Mouse (Mus musculus) adrenal gland, postnatal 4 days (tissue): ENCODE results near the gene Zfp663. TPM values are rescaled to one million over a fixed set of nuclear protein-coding genes. Genes with fewer than 3 reads are reported as not detected.

Experiments used
- DNase-seq, 2 experiments: peaks; one replicate each; pipeline ENCODE4 v3.0.0; 2021 to 2022; ENCODE audit warnings: low spot score in 2 of 2, mixed read lengths in 2 of 2
- long read RNA-seq, 2 experiments: library from polyadenylated mRNA; stranded (forward); transcript quantifications; one replicate each; pipeline ENCODE4 v2.0.0; 2021
- total RNA-seq, 2 experiments: library from RNA; stranded (reverse); gene quantifications; 2 replicates each; pipeline ENCODE4 v1.2.3; 2021

The Zfp663 gene
- under 1 TPM in 1 of 2 experiments, not detected in 1; 0.34 TPM for total RNA-seq
- long read RNA-seq, experiment 1: 0 reads
- long read RNA-seq, experiment 2: 0 reads

DNA sequence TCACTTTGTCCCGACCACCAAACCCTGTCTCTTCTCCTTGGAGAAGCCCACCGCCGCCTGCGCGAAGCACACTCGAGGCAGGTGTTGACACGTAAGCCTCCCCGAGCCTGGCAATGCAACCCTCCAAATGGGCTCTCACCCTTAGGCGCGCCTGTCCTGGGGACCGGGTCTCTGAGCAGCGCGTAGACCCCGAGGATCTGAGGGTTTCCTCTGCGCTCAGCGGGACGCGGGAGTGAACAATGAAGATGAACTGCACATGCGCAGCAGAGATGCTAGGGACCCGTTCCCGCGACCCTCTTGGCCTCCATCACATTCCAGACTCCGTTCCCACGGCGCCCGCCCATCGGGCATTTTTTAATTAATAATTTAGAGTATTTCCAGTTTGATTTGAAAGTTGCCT, at the start of gene Zfp663:
Gene Zfp663, minus strand, starts transcription at position 234 of the 400 bp plus-strand sequence.
- DNase-seq: no peak

DNA sequence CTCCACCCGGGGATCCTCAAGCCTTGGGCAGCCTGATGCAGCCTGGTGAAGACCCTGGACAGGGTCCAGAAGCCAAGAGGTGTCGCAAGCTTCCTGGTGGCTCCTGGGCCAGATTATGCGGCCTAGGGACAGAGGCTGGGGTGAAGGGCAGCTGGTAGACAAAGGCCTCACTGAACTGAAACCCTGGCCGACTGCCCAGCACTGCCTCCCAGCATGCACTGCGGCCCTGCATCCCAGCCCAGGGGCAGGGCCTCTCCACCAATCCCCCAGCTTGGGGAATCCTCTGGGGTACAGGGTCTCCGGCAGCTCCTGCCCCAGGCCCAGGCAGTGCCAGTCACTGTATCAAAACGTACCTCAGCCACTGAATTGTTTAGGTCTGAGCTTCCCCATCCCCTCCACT, 48.8 kb upstream of the Zfp663 start:
- DNase-seq: peak; percentile 25 to 36

- DNase-seq: no peak
Observed at GRCm38 (mm10) chr2:165415795-165416194, 47.3 kb upstream of the Zfp663 start.

DNA sequence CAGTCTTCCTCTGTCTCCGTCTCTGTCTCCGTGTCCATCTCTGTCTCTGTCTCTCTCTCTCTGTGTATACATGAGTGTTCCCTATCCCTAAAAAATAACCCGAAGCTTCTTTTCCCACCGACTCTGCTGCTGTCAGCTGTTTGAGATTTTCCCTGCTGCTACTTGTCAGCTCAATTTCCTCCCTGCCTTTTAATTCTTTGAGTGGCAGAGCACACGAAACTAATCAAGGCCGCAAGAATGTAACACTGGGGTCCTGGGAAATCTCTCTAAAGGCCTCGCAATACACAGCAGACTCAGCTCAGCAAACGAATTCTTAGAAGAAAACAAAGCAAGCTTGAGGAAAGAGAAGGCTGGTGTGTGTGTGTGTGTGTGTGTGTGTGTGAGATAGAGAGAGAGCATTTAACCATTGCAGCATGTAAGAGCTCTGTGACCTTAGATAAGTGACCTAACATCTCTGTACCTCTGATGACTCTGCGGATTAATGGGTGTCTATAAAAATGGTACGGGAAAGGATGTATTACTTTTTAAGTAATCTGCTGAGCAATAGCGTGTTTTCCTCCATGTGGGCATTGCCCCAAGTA, 46.7 kb upstream of the Zfp663 start:
- no peak for DNase-seq

GRCm38 (mm10) chr2:165414321-165414720, 45.8 kb upstream of the Zfp663 start:
- no peak for DNase-seq

- DNase-seq: no peak
Observed at GRCm38 (mm10) chr2:165413884-165414283, 45.4 kb upstream of the Zfp663 start.

DNA sequence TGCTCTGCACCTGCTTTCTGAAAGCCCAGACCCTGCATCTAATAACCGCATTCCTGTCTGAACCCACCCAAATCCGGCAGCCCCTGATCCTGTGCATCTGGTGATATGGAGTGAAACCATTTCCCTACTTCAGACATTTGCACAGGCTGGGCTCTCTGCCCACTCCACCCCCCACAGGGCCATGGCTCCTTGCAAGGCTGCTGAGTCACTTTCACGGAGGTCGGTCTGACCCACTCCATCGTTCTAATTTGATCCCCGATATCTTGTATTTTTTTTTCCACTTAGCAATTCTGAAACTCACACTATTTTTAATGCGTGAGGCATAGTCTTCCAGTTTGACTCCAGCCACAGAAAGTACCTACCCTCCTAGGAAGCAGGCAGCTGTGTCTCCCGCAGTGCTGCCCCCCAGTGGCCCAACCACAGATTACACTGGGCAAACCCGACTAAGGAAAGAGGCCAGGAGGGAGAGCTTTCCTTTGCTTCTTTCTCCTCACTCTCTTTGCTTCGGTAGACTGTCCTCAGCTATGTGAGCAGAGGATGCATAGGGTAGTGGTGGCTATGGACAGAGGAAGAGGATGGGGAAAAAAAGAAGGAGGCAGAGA, 39.3 kb upstream of the Zfp663 start:
- peak; percentile 54 to 59 for DNase-seq

GRCm38 (mm10) chr2:165405351-165405750, 36.8 kb upstream of the Zfp663 start:
- peak in 1 of 2 experiments; percentile 19 for DNase-seq

- no peak for DNase-seq
Observed at GRCm38 (mm10) chr2:165404951-165405350, 36.4 kb upstream of the Zfp663 start.

DNA sequence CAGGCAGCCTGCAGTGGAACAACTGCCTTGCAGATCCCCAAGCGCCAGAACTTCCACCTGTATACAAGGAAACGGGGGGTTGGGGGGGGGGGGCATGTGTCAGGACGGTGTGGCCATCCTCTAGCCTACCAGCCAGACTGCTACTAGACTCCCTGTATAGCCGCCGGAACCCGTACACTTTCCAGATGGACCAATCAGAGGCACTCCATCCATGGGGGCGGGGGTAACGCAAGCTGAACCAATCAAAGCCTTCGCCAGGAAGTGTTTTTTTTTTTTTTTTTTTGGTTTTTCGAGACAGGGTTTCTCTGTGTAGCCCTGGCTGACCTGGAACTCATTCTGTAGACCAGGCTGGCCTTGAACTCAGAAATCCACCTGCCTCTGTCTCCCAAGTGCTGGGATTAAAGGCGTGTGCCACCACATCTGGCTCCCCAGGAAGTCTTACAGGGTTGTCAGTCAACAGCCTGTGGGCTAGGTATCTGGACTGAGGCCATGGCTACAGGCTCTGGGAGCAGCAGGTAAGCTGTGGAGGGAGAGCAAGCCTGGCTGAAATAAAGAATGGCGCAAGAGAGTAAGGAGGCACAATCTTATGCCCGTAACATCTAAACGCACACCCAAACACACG, 29.7 kb upstream of the Zfp663 start:
- DNase-seq: no peak

DNA sequence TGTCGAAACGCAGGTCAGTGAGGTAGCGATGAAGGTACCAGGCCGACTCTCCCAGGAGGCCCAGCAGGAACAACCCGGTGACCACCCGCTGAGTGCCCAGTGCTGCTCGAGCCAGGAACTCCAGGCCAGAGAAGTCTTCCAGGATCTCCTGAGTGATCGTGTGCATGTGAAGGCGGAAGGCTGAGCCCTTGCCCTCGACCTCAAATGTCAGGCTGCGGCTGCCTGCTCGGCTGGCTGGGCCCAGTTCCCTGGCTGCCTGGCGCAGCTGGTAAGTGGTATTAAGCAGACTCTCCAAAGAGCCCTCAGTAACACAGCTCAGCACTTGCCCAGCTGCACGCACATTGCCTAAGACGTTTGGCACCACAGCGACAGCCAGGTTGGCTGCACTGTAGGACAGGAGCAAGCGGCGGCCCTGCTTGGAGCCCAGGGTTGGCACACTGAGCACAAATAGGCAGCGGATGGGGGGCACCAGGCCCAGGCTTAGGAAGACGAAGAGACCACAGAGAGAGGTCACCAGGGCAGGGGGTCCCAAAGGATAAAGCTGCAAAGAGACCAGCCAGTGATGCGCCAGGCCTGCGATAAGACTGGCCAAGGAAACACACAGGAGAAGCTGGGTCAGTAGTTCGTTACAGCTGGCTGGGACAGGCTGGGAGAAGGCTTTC, 29.1 kb upstream of the Zfp663 start:
- no peak for DNase-seq

- no peak for DNase-seq
Observed at GRCm38 (mm10) chr2:165396831-165397501, 28.4 kb upstream of the Zfp663 start.

DNA sequence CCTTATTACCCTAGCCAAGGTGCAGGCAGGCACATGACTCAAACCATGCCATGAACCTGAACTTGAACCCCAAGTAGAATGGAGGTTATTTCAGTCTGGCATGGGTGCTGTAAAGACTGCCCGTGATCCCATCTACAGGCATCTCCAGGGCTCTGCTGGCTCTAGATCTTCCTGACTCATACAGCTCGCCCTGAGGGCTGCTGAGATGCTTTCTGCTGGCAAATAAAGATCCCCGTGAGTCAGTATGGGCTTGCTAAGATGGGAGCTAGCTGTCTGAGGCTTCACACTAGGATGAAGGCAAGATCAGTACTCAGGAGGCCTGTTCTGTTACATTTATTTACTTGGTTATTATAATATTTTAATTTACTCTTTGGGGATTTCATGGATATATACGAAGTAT, 23.6 kb upstream of the Zfp663 start:
- DNase-seq: no peak

DNA sequence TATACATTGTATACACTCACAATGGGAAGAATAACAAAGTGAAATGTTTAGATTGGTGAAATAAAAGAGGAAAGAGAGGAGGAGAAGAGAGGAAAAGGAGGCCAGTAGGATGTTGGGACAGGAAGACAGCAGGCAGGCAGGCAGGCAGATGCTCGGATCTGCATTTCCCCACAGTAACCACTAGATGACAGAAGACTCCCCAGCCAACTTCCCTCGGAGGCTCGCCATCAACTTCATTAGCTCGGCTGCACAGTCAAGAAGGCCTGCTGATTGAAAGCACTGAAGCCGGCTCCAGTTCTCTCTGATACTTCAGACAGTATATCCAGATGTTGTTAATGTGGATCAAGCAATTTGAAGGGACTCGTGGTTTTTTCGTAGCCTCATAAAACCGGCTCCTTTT, 23.0 kb upstream of the Zfp663 start:
- no peak for DNase-seq

DNA sequence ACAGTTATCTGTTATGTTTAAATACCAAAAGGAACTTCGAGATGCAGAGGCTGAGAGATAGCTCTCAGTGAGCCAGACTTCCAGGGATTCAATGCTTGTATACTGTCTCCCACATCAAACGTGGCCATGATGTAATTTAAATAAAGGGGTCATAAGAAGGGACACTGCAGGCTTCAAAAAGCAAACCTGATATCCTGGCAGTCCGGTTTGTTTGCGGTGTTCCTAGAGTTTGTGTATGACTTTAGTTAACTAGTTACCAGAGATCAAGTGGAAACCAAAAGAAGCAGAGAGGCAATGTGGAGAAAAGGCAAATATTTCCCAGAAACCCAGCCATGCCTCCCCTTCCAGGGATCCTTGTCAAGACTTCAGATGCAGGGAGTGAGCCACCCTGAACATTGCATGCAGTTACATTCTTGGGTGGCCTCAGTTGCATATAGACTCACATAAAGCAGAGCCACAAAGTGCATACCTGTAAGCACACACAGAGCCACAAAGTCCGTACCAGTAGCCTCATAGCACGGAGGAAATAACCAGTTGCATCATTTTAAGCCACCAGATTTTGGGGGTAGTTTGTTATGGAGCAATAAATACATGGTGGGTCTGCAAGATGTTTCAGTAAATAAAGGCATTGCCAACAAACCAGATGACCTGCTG, 20.9 kb upstream of the Zfp663 start:
- no peak for DNase-seq

GRCm38 (mm10) chr2:165387844-165388495, 19.4 kb upstream of the Zfp663 start, which contains the start of gene Zfp334:
Gene Zfp334 (minus strand): TSS chr2:165388259.
- peak; percentile 74 to 90 for DNase-seq

DNA sequence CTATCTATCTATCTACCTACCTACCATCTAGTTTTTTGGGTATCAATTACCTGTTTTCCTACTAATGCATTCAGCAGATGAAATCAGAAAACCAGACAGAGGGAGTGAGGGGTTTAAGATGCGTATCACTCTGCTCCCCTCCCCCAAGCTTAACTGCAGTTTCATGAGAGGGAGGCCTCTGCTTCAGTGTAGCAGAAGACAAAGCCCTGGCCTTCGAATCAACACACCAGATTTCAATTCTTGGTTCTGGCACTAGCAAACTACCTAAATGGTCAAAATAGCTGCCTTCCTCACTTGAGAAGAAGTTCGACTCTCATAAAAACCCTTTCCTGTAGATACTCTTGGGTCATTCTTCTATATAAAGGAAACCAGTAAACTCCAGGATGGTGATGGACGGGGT, 18.8 kb upstream of the Zfp663 start:
- no peak for DNase-seq

DNA sequence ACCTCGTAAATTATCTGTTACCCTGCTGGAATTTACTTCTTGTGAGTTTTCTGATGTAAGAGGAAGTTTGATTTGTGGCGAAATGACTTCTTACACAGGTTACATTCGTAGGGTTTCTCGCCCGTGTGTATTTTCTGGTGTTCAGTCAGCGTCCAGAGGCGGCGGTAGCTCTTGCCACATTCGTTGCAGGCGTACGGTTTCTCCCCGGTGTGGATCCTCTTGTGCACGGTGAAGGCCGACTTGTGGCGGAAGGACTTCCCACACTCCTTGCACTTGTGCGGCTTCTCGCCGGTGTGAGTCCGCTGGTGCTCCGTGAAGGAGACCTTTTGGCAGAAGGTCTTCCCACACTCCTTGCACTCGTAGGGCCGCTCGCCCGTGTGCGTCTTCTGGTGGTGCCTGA, 11.5 kb upstream of the Zfp663 start:
- DNase-seq: no peak

DNA sequence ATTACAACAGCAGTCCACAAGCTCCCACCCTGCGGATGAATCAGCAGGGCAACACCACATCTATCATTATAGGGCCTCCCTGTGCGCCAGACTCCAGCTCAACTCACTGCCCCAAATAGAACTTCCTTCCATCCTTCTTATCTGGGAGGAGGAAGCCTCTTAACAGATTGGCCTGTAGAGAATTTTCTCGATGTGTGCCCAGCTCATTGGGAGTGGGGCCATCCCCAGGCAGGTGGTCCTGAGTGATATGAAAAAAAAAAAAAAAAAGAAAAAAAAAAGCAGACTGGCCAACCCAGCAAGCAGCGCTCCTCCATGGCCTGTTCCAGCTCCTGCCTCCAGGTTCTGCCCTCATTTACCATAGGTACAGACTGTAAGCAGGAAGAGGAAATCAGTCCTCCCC, 7.5 kb upstream of the Zfp663 start:
- no peak for DNase-seq

DNA sequence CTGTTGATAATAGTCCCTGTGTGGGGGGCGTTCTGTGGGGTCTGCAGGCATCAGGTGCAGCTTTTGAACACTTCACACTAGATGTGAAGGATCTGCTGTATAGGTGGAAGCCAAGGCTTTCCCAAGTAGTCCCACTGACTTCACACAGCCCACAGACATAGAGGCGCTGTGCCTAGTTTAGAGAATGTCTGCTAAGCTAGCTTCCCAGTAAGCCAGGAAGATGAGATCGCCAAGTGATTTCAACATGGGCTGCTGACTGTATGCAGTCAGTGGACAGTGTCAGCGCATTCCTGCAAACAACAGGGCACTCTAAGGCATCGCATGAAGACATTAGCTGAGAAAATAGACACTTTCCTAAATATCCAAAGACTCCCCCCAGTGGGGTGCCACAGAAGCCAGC, 6.9 kb upstream of the Zfp663 start:
- no peak for DNase-seq

- DNase-seq: no peak
Observed at GRCm38 (mm10) chr2:165371066-165371465, 2.5 kb upstream of the Zfp663 start.
